Mouse (Mus musculus) cerebellum, adult 18-20 months (tissue): ENCODE measurements around the gene Ndufs1.

ENCODE experiments used
- DNase-seq, 2 experiments: peaks; one replicate each; pipeline ENCODE4 v3.0.0; 2021

Gene Ndufs1

DNA sequence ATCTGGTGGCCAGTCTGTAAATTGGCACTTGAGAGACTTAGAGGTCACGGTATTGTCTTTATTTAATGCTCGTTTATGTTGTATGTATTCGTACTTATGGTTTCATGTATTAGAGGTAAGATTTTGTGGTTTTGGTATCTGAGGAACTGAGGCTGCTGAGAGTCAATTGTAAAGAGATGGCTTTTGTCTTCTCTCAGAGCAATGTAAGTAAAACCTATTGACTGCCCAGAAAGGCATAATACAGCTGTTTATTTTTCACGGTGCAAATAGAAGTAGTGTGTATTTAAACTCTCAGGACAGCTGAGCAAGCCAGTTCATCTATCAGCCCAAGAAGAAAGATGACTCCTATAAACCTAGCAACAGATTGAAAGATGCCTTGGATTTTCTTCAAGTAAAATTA lies 61.5 kb downstream of the Ndufs1 start:
- DNase-seq = peak in 1 of 2 experiments; percentile 8

DNA sequence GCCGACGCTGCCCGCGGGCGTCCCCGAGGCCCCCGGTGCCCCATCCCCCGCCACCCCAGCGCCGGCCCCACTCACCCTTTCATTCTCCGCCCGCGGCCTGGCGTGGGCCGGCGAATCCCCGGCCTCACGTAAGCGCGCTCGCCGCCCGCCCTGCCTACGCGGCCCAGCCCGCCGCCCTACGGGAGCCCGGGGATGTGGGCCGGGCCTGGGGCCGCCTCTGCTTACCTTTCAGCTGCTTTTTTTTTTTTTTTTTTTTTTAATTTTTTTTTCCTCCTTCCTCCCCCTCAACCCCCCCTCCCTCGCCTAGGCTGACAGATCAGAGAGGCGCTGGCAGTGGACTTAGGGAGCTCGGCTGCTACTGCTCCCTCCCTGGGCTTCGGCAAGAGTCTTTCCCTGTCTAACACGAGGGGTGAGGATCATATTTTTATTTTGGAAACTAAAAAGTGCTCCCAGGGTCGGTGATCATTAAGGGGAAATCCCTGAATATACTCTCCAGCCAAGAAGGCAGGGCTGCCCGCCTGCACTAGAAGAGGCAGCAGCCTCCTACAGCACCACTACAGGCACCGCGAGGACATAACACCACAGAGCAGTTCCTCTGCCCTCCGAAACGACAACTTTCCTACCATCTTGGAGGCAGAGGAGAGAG lies 62.4 kb downstream of the Ndufs1 start, which contains the start of gene Ino80d:
Gene Ino80d (minus strand): TSS at position 532 of the 646 bp plus-strand sequence.
- peak; percentile 83 to 86 for DNase-seq

DNA sequence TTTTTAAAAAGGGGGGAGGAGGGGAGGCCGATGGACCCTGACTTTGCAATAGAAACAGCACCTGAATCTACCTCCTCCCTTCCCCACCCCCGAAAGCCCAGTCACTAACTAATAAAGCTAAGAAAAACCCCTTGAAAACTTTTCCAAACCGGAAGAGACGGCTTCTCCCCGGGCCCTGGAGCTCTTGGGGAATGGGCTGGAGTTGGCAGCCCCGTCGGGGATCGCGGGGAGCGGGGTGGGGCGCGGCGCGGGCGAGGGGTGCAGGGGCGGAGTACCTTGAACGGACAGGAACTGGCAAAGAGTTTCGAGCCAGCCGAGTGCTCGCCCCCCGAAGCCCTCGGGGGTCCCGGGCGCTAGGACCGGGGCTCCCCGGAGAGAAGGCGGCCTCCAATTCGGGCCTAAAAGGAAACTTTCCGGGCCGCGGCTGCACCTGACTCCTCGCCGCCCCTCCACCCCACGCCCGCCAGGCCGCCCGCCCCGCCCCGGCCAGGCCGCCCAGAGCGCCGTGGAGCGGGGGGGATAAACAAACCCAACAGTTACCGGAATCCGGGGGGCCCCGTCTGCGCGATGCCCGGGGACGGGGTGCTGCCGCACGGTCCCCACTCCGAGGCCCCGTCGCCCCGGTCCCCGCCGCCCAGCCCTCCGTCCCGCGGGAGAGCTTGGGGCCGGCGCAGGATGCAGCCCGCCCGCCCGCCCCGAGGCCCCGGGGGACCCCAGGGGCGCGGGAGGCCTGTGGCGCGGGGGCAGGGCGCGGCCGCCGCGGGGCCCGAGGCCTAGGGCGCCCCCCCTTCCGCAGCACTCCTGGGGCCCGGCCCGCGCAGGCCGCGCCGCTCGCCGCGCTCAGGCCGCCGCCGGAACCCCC lies 63.1 kb downstream of the Ndufs1 start:
- DNase-seq = peak; percentile 40 to 73

DNA sequence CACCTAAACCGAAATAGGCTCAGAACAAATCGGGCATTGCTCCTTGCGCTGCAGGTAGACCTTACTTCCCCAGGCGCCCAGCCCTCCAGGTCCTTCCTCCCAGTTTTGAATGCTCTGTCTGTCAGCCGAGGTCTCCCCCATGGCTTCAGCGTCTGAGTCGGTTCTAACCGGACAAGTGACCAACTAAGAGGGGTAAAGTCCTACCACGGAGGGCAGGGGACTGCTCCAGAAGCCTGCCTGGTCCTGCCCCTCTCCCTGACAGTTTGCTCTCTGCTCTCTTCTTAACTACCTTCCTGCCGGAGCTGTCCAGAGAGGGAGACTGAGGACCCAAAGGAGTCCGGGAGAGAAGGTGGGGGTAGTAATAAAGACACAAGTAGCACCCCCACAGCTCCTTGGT lies 63.8 kb downstream of the Ndufs1 start:
- peak; percentile 23 to 48 for DNase-seq

DNA sequence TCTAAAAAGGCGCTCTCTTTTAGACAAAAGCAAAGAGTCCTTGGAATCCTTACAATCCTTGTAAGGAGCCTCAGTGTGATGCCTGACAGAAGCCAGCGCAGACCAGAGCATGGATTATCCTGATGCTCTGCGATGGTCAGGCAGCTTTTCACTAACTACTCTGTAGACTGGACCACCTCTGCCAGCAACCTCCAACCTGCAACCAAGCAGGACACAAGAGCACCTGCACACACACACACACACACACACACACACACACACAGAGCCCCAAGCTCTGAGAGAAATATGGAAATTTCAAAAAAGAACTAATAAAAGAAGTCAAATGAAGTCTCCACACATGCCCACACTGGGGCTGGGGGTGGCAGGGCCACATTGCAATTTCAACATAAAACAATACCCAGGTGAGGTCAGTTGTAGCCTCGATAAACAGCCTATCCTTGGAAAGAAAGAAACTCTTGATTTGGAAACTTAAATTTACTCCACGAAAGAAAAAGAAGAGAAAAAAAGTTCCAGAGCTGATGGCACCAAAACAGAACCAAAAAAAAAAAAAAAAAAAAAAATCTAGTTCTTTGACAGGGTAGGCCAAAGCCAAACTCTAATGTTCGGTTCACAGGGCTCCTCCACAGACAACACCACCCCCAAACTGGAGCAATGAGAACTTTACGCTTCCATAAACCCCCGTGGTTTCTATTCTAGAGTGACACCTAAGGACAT lies 64.3 kb downstream of the Ndufs1 start:
- peak in 1 of 2 experiments; percentile 16 for DNase-seq

DNA sequence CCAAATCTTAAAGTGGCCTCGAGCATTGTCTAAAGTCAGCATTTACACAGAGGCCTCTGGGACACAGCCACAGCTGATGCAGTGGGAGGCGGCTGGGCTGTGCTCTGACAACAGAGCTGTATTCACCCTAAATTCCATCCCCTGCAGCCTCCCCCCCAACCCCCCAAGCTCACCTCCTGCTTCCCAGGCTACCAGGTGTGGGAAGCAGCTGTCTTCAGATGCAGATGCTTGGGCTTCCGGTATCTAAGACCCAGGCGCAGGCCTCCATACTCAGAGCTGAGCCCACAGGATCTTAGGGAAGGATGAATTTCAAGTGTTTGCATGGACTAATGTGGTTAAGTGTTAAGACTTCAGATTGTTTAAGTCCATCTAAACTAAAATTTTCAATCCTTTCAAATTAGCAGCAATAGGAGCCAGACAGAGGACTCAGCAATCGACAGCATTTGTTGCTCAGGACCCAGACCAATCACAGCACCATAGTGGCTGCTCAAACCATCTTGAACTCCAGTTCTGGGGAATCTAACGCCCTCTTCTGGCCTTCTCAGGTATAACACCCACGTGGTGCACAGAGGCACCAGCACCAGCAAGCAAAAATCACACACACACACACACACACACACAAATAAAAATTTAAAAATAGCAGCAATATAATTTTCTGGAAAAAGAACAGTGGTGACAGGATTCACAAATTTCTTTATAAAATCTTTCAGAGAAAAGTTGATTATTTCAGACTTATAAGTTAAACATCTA lies 65.9 kb downstream of the Ndufs1 start:
- peak; percentile 33 for DNase-seq

DNA sequence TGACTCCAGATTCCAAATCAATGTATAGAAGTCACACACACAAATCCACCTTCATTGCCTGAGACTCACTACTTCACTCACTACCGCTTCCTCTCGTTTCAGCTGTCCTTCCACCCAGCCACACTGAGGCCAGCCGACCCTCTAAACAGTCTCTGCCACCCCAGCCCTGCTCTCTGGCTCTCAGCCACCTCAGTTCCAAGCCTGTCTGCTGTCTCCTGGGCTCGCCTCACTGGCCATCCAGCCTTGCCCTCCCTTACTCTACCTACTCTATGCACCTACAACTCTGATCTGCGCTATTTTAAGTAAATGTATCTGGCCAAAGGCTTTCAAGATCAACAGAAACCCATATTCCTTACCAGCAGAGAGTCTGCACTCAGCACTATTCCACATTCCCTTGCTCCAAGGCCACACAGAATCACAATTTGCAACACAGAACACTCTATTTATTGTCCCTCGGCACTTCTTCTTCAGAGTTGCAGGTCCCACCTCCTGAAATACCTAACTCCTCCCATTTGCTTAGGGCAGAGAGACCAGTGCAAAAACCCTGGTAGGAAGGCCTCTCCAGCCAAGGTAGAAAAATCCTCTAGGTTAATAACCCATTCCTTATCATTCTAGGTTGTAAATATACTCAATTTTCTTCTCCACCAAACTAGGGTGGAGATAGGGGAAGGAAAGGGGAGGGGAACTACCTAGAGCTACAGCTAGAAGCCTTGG lies 68.9 kb downstream of the Ndufs1 start:
- DNase-seq = peak in 1 of 2 experiments; percentile 13

DNA sequence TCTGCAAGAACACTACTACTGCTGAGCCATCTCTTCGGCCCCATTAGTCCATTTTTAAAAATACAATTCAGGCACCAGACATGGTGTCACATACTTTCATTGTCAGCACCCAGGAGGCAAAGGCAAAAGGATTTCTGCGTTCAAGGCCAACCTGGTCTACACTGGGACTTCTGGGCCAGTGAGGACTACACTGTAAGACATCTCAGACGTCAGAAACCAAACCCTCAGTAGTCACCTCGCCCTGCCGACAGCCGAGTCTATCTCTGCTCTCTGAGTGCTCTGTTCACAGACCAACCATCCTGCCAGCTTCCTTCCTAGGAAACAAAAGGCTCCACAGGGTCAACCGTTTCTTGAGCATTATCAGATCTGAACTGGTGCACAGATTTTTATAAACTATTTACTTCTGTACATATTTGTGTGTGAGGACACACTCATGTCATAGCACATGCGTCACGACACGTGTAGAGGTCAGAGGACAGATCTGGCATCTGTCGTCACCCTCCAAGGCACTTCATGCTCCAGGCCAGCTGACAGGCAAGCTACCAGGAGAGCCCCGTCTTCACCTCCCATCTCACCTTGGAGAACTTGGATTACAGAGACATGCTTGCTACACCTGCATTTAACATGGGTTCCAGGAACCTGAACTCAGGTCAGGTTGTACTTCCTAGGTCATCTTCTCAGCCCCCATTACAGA lies 73.7 kb downstream of the Ndufs1 start:
- no peak for DNase-seq

DNA sequence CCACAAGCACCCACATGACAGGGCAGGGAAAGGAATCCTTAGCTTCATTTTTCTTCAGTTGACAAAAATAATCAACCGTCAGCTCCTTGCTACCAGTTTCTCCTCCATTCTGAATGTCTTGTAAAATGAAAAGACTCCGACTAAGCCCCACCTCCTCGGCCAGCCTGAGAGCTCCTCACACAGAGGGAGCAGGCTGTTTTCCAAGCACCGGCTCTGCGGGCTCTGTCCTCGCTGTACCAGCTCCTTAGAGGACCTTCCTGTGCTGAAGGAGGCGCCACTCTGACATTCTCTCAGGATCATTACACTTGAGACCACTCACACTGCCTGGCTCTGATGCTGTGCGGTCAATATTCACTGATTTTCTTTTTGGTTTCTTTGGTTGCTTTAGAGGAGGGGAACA lies 76.4 kb downstream of the Ndufs1 start:
- DNase-seq = no peak

DNA sequence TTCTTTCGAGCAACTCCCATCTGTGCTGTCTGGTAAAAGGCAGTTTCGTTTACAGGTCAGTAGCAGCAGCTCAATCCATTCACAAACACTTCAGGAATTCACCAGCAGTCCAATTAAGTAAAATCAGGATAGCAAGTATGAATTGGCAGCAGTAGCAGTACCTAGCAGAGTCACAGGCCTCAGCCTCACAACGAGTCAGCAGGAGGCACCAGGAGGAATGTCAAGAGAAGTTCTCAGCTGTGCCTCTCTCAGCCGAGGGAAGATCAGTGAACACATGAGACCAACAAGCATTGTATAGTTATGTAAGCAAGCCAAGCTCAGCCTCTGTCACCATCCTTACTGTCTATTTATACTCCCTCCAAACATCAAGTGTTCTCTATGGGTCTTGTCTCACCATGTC lies 77.8 kb downstream of the Ndufs1 start:
- no peak for DNase-seq

DNA sequence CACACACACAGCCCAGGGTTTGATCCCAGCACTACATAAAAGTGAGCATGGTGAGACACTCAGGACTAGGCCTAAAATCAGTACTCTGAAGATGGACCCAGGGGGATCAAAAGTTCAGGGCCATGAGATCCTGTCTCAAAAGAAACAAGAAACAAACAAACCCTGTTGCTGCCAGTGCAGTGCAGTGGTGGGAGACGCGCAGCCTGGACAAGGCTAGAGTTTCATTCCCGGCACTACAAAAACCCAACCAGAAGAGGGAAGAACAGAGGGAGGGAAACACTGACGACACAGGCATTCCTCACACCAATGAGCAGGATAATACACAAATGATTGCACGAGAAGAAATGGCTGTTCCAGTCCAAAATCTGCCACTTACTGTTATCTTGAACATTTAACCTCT lies 80.6 kb downstream of the Ndufs1 start:
- DNase-seq = no peak
